Mouse (Mus musculus): Measurements from ENCODE around the gene Psen2. TPM values are rescaled to one million over a fixed set of nuclear protein-coding genes. Genes with fewer than 3 reads are reported as not detected.

The Psen2 gene
- polyA plus RNA-seq, 1 experiment from 2014 or later, result 8.6 TPM

- H3K27ac ChIP-seq (ENCODE audit: low read depth, low read length), result no peak overlapping the region
- H3K4me2 ChIP-seq (ENCODE audit: low read length), result no peak overlapping the region
- H3K9me3 ChIP-seq (replicated peaks; ENCODE audit: control insufficient read depth, low read length), result no peaks in the 10 kb centered on the region
- H3K27me3 ChIP-seq (replicated peaks; ENCODE audit: control insufficient read depth, insufficient read depth, low read length), result no peaks in the 10 kb centered on the region
- ATAC-seq (no peak), DNase-seq (ENCODE audit: low spot score) (no peak)
- H3K36me3 ChIP-seq (ENCODE audit: control insufficient read depth, insufficient read depth, low read length), result no peaks in the 10 kb centered on the region
- WGBS, result 43% methylated on average over 4 of the region's 4 CpGs
- no peak overlapping the region for H3K4me3 ChIP-seq (ENCODE audit: low read depth, low read length)
- H3K4me1 ChIP-seq (ENCODE audit: control insufficient read depth, insufficient read depth, low read length), result no peaks in the 10 kb centered on the region
- no peak overlapping the region for H3K9ac ChIP-seq (ENCODE audit: low read length)
Observed at GRCm38 (mm10) chr1:180300997-180301396, 37.8 kb upstream of the Psen2 start.

GRCm38 (mm10) chr1:180300292-180300691 lies 37.1 kb upstream of the Psen2 start:
- Histone ChIP-seq H3K27me3 (replicated peaks; ENCODE audit: control insufficient read depth, insufficient read depth, low read length) (no peaks in the 10 kb centered on the region), H3K4me3 (ENCODE audit: low read depth, low read length) (no peak overlapping the region), H3K36me3 (ENCODE audit: control insufficient read depth, insufficient read depth, low read length) (no peaks in the 10 kb centered on the region), H3K4me2 (ENCODE audit: low read length) (no peak overlapping the region), H3K9me3 (replicated peaks; ENCODE audit: control insufficient read depth, low read length) (no peaks in the 10 kb centered on the region), H3K9ac (ENCODE audit: low read length) (no peak overlapping the region), H3K4me1 (ENCODE audit: control insufficient read depth, insufficient read depth, low read length) (no peaks in the 10 kb centered on the region), H3K27ac (ENCODE audit: low read depth, low read length) (no peak overlapping the region)
- 86% methylated on average over 4 of the region's 4 CpGs for WGBS
- ATAC-seq (no peak), DNase-seq (ENCODE audit: low spot score) (no peak)

- no peak overlapping the region for H3K4me2 ChIP-seq (ENCODE audit: low read length)
- no peak overlapping the region for H3K9ac ChIP-seq (ENCODE audit: low read length)
- 92% methylated on average over 4 of the region's 4 CpGs for WGBS
- DNase-seq (ENCODE audit: low spot score) (no peak), ATAC-seq (no peak)
- no peaks in the 10 kb centered on the region for H3K4me1 ChIP-seq (ENCODE audit: control insufficient read depth, insufficient read depth, low read length)
- H3K9me3 ChIP-seq (replicated peaks; ENCODE audit: control insufficient read depth, low read length), result no peaks in the 10 kb centered on the region
- no peak overlapping the region for H3K4me3 ChIP-seq (ENCODE audit: low read depth, low read length)
- H3K27me3 ChIP-seq (replicated peaks; ENCODE audit: control insufficient read depth, insufficient read depth, low read length), result no peaks in the 10 kb centered on the region
- H3K36me3 ChIP-seq (ENCODE audit: control insufficient read depth, insufficient read depth, low read length), result no peaks in the 10 kb centered on the region
- no peak overlapping the region for H3K27ac ChIP-seq (ENCODE audit: low read depth, low read length)
Observed at GRCm38 (mm10) chr1:180299697-180300096, 36.5 kb upstream of the Psen2 start.

- H3K4me3 ChIP-seq (ENCODE audit: low read depth, low read length), result no peak overlapping the region
- H3K9ac ChIP-seq (ENCODE audit: low read length), result no peak overlapping the region
- no peak overlapping the region for H3K4me2 ChIP-seq (ENCODE audit: low read length)
- 92% methylated on average over 9 of the region's 9 CpGs for WGBS
- DNase-seq (ENCODE audit: low spot score) (no peak), ATAC-seq (no peak)
- H3K4me1 ChIP-seq (ENCODE audit: control insufficient read depth, insufficient read depth, low read length), result no peaks in the 10 kb centered on the region
- H3K27ac ChIP-seq (ENCODE audit: low read depth, low read length), result no peak overlapping the region
- no peaks in the 10 kb centered on the region for H3K9me3 ChIP-seq (replicated peaks; ENCODE audit: control insufficient read depth, low read length)
- no peaks in the 10 kb centered on the region for H3K27me3 ChIP-seq (replicated peaks; ENCODE audit: control insufficient read depth, insufficient read depth, low read length)
- no peaks in the 10 kb centered on the region for H3K36me3 ChIP-seq (ENCODE audit: control insufficient read depth, insufficient read depth, low read length)
Observed at GRCm38 (mm10) chr1:180296088-180296487, 32.9 kb upstream of the Psen2 start.

- no peak overlapping the region for H3K9ac ChIP-seq (ENCODE audit: low read length)
- no peak overlapping the region for H3K4me2 ChIP-seq (ENCODE audit: low read length)
- H3K27me3 ChIP-seq (replicated peaks; ENCODE audit: control insufficient read depth, insufficient read depth, low read length), result no peaks in the 10 kb centered on the region
- 81% methylated on average over 4 of the region's 4 CpGs for WGBS
- no peak overlapping the region for H3K4me3 ChIP-seq (ENCODE audit: low read depth, low read length)
- no peaks in the 10 kb centered on the region for H3K4me1 ChIP-seq (ENCODE audit: control insufficient read depth, insufficient read depth, low read length)
- no peak overlapping the region for H3K27ac ChIP-seq (ENCODE audit: low read depth, low read length)
- no peaks in the 10 kb centered on the region for H3K9me3 ChIP-seq (replicated peaks; ENCODE audit: control insufficient read depth, low read length)
- DNase-seq (ENCODE audit: low spot score) (no peak), ATAC-seq (no peak)
- no peaks in the 10 kb centered on the region for H3K36me3 ChIP-seq (ENCODE audit: control insufficient read depth, insufficient read depth, low read length)
Observed at GRCm38 (mm10) chr1:180290358-180290757, 27.1 kb upstream of the Psen2 start.

GRCm38 (mm10) chr1:180289788-180290187 lies 26.6 kb upstream of the Psen2 start:
- H3K4me3 ChIP-seq (ENCODE audit: low read depth, low read length), result no peak overlapping the region
- ATAC-seq (no peak), DNase-seq (ENCODE audit: low spot score) (no peak)
- no peaks in the 10 kb centered on the region for H3K36me3 ChIP-seq (ENCODE audit: control insufficient read depth, insufficient read depth, low read length)
- H3K9ac ChIP-seq (ENCODE audit: low read length), result no peak overlapping the region
- no peak overlapping the region for H3K27ac ChIP-seq (ENCODE audit: low read depth, low read length)
- 81% methylated on average over 5 of the region's 5 CpGs for WGBS
- no peaks in the 10 kb centered on the region for H3K27me3 ChIP-seq (replicated peaks; ENCODE audit: control insufficient read depth, insufficient read depth, low read length)
- no peaks in the 10 kb centered on the region for H3K9me3 ChIP-seq (replicated peaks; ENCODE audit: control insufficient read depth, low read length)
- H3K4me1 ChIP-seq (ENCODE audit: control insufficient read depth, insufficient read depth, low read length), result no peaks in the 10 kb centered on the region
- H3K4me2 ChIP-seq (ENCODE audit: low read length), result no peak overlapping the region

GRCm38 (mm10) chr1:180288872-180289468 lies 25.7 kb upstream of the Psen2 start:
- Histone ChIP-seq H3K4me3 (ENCODE audit: low read depth, low read length) (no peak overlapping the region), H3K9me3 (replicated peaks; ENCODE audit: control insufficient read depth, low read length) (no peaks in the 10 kb centered on the region), H3K4me1 (ENCODE audit: control insufficient read depth, insufficient read depth, low read length) (no peaks in the 10 kb centered on the region; the same call in 1 of the 2 replicates), H3K27ac (ENCODE audit: low read depth, low read length) (no peak overlapping the region), H3K4me2 (ENCODE audit: low read length) (no peak overlapping the region), H3K36me3 (ENCODE audit: control insufficient read depth, insufficient read depth, low read length) (no peaks in the 10 kb centered on the region), H3K27me3 (replicated peaks; ENCODE audit: control insufficient read depth, insufficient read depth, low read length) (no peaks in the 10 kb centered on the region), H3K9ac (ENCODE audit: low read length) (no peak overlapping the region)
- ATAC-seq (no peak), DNase-seq (ENCODE audit: low spot score) (no peak)
- WGBS, result 86% methylated on average over 7 of the region's 7 CpGs

GRCm38 (mm10) chr1:180288227-180288626 lies 25.0 kb upstream of the Psen2 start:
- Histone ChIP-seq H3K9me3 (replicated peaks; ENCODE audit: control insufficient read depth, low read length) (no peaks in the 10 kb centered on the region), H3K4me1 (ENCODE audit: control insufficient read depth, insufficient read depth, low read length) (no peaks in the 10 kb centered on the region; the same call in 1 of the 2 replicates), H3K4me3 (ENCODE audit: low read depth, low read length) (no peak overlapping the region), H3K36me3 (ENCODE audit: control insufficient read depth, insufficient read depth, low read length) (no peaks in the 10 kb centered on the region), H3K27me3 (replicated peaks; ENCODE audit: control insufficient read depth, insufficient read depth, low read length) (no peaks in the 10 kb centered on the region), H3K27ac (ENCODE audit: low read depth, low read length) (no peak overlapping the region), H3K4me2 (ENCODE audit: low read length) (no peak overlapping the region), H3K9ac (ENCODE audit: low read length) (no peak overlapping the region)
- 85% methylated on average over 7 of the region's 7 CpGs for WGBS
- ATAC-seq (no peak), DNase-seq (ENCODE audit: low spot score) (no peak)

GRCm38 (mm10) chr1:180286081-180286831 lies 23.0 kb upstream of the Psen2 start:
- H3K4me1 ChIP-seq (ENCODE audit: control insufficient read depth, insufficient read depth, low read length), result no peaks in the 10 kb centered on the region; the same call in 1 of the 2 replicates
- H3K9ac ChIP-seq (ENCODE audit: low read length), result no peak overlapping the region
- H3K4me3 ChIP-seq (ENCODE audit: low read depth, low read length), result no peak overlapping the region
- H3K27ac ChIP-seq (ENCODE audit: low read depth, low read length), result no peak overlapping the region
- 76% methylated on average over 15 of the region's 15 CpGs for WGBS
- no peak for DNase-seq (ENCODE audit: low spot score)
- H3K4me2 ChIP-seq (ENCODE audit: low read length), result no peak overlapping the region
- no peaks in the 10 kb centered on the region for H3K36me3 ChIP-seq (ENCODE audit: control insufficient read depth, insufficient read depth, low read length)
- no peaks in the 10 kb centered on the region for H3K27me3 ChIP-seq (replicated peaks; ENCODE audit: control insufficient read depth, insufficient read depth, low read length)
- no peak for ATAC-seq
- no peaks in the 10 kb centered on the region for H3K9me3 ChIP-seq (replicated peaks; ENCODE audit: control insufficient read depth, low read length)
